Mouse (Mus musculus): ENCODE measurements around the gene Haao. TPM values are rescaled to one million over a fixed set of nuclear protein-coding genes. Genes with fewer than 3 reads are reported as not detected.
A peak's percentile ranks its signal among the peaks of the same experiment; 100 is the strongest.

Gene Haao
- total RNA-seq (2021), result not detected
- long read RNA-seq, experiment 1, result 0 reads
- long read RNA-seq, experiment 2, result 0 reads

DNA sequence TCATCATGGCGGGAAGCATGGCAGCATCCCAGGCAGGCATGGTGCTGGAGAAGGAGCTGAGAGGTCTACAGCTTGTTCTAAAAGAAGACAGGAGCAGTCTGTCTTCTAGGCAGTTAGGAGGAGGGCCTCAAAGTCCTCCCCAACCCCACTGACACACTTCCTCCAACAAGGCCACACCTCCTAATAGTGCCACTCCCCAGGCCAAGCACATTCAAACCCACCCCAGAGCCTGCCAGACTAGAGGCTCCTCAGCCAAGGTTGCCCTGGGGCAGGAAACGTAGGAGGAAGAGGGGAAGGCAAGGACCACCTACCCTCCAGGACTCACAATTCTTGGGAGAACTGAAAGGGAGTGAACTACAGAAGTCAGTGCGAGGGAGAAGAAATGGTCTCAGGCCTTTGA lies at the start of gene Haao:
Gene Haao (minus strand): TSS at position 149 of the 400 bp plus-strand sequence.
- Histone ChIP-seq H3K27ac (no peak within 1 kb of the TSS), H3K4me3 (no peak within 1 kb of the TSS)
- no peak for TF ChIP-seq CTCF (conservative IDR thresholded peaks at IDR 0.05)
- no peak for DNase-seq (ENCODE audit: low spot score in 2 of 2)

DNA sequence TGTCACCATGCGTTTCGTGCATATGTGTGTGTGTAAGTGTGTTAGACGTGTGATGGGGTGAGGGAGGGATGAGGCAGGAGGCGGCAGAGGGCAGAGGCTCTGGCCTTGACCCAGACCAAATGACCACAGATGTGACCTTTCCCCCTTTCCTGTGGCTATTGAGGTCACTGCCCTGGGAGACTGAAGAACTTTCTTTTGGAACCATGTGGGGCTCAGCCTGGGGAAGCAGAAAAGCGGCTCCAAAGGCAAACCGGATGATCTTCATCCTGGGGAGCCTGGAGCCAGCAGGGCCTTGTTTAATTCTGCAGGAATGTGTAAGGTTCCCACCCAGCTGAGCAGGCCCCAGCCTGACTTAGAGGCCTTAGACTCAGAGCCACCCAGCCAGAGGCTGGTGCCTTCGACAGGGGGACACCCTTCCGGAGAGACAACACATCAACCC lies 49.6 kb upstream of the Haao start:
- no peak for TF ChIP-seq CTCF (conservative IDR thresholded peaks at IDR 0.05)
- Histone ChIP-seq H3K4me3 (no peak overlapping the region), H3K27ac (peak overlapping the region; percentile 32; the same call in 1 of the 2 replicates)
- DNase-seq (ENCODE audit: low spot score in 2 of 2), result no peak

DNA sequence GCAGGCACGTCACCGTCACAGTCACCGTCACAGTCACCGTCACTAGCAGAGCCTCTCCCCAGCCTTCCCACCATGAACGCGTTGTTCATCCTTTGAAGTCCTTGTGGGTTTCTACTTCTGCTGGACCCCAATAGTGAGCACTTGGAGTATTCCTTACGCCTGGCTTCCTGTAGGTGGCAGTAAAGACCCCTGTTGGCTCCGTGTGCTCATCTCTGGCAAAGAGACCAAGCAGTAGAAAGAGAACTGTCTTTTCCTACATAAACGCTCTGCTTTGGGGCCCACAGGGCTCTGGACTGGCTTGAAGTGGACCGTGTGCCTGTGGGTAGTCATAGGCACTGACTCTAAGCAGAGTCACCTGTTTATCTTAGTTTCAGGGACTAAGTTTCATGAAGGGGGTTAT lies 49.0 kb upstream of the Haao start:
- no peak overlapping the region for H3K4me3 ChIP-seq
- H3K27ac ChIP-seq, result peak overlapping the region; percentile 32; the same call in 1 of the 2 replicates
- peak; percentile 26 to 61 for DNase-seq (ENCODE audit: low spot score in 2 of 2)
- TF ChIP-seq CTCF (conservative IDR thresholded peaks at IDR 0.05), result peak; percentile 94

DNA sequence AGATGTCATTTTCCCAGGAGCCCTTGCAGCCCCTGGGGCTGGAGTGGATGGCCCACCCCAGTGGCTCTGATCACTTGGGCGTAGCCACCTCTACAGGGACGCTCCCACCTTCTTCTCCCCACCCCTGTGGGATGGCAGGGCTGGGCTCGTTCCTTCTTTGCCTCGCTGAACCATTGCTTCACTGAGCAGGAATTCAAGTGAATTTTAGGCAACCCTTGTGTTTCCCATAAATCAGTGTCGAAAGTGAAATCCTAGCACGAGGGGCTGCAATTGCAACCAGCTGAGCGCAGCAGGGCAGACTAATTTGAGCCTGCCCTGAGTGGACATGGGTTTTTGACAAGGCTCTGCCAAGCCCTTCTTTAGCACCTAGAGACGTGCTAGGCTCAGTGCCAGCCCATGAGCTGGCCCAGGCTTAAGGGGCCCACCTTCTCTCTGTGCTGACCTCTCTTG lies 47.6 kb upstream of the Haao start:
- DNase-seq (ENCODE audit: low spot score in 2 of 2), result no peak
- Histone ChIP-seq H3K4me3 (no peak overlapping the region), H3K27ac (no peak overlapping the region)
- TF ChIP-seq CTCF (conservative IDR thresholded peaks at IDR 0.05), result no peak

DNA sequence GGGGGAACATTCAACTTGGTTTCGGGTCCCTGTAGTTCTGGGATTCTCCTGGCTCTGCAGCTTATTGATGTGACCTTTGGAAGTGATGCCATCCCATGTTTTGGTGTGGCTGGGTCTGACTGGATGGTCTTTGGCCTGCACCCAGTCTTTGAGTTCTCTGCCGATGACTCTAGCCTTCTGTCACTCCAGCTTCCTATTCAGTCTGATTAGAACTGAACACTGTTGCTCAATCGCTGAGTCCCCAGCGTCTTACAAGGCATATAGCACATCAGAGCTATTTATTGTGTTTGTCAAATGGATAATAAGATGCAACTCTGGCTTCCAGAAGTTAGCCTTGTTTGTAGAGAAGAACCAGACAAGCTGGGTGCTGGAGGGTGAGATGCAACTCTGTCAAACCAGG lies 45.4 kb upstream of the Haao start:
- no peak for TF ChIP-seq CTCF (conservative IDR thresholded peaks at IDR 0.05)
- H3K4me3 ChIP-seq, result no peak overlapping the region
- H3K27ac ChIP-seq, result no peak overlapping the region
- no peak for DNase-seq (ENCODE audit: low spot score in 2 of 2)

DNA sequence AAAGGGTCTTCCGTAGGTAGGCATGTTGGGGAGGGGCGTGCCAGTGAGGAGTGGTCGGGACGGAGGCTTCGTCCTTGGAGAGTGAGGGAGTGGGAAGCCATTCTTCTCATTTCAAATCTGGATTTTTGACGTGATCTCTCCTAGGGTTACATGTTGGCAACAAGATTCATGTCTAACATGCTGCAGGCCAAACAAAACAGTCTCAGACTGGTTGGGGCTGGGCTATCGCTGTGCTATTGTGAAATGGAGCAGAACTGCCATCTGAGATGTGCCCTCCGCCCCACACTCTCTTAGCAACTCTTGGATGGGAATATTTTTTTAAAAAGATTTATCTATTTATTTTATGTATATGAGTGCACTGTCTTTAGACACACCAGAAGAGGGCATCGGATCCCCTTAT lies 44.1 kb upstream of the Haao start:
- Histone ChIP-seq H3K27ac (peak overlapping the region; percentile 89; the same call in 1 of the 2 replicates), H3K4me3 (no peak overlapping the region)
- no peak for DNase-seq (ENCODE audit: low spot score in 2 of 2)
- 0 out of 2 replicates have a peak, but pooled peaks have one; percentile 4 for TF ChIP-seq CTCF (conservative IDR thresholded peaks at IDR 0.05)

DNA sequence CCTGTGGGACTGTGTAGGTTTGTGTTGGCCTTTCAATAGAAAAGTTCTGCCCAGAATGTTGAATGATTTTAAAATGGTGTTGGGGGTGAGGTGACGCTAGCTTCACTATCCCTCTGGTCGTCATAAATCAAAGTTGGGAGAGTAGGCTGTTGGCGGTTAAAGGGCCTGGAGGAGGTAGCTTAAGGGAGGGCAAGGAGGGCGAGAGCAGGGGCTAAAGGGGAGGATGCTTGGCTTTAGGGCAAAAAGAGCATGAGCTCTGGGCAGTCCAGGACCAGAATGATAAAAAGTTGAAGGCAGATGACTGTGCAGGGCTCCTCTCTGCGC lies 42.6 kb upstream of the Haao start:
- peak overlapping the region; percentile 89 for H3K27ac ChIP-seq
- no peak for TF ChIP-seq CTCF (conservative IDR thresholded peaks at IDR 0.05)
- no peak overlapping the region for H3K4me3 ChIP-seq
- DNase-seq (ENCODE audit: low spot score in 2 of 2), result no peak

DNA sequence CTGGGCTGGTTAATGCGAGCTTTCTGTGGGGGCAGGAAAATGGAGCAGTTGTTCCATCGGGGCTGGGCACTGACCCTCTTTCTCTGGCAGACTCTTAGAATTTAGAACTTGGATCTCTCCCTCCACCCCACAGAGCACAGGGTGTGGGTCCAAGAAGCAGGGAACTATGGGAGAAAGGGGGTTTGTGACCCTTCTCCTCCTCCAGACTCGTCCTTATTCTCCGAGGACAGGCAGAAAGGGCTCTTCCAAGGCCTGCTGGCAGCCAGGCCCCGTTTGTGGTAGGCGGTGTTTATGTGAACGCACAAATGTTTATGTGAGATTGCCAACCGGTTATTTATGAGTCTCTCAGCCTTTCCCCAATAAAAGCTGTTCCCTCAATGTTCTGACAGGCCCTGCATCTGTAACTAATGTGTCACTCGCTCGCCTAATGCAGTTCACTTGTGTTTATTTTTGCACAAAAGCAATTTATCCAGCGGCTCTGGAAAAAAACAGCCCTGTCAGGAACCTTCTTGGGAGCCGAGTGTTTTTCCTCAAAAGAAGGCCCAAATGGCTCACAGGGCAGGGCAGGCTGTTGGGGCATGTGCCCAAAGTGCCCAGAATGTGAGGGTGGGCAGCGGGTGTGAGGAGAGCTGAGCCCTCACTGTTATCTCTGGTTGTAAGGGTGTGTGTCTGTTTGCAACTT lies 42.1 kb upstream of the Haao start:
- Histone ChIP-seq H3K27ac (peak overlapping the region; percentile 89), H3K4me3 (no peak overlapping the region)
- peak; percentile 62 to 84 for DNase-seq (ENCODE audit: low spot score in 2 of 2)
- TF ChIP-seq CTCF (conservative IDR thresholded peaks at IDR 0.05), result no peak

DNA sequence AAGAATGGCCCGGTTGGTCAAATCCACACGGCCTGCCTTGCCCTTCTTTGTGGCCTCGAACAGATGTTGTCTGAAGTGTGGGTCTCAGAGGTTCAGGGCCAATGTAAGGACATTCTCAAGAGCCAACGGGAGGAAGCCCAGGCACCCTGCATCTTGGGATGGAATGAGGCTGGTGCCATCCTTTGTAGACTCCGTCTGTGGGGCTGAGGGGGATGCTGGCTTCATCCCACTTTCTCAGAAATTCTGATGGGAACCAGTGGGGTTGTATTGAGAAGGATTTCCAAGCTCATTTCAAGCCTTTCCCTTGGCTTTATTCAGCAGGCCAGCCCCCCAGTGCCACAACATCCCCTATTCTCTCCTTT lies 41.5 kb upstream of the Haao start:
- H3K27ac ChIP-seq, result peak overlapping the region; percentile 89

DNA sequence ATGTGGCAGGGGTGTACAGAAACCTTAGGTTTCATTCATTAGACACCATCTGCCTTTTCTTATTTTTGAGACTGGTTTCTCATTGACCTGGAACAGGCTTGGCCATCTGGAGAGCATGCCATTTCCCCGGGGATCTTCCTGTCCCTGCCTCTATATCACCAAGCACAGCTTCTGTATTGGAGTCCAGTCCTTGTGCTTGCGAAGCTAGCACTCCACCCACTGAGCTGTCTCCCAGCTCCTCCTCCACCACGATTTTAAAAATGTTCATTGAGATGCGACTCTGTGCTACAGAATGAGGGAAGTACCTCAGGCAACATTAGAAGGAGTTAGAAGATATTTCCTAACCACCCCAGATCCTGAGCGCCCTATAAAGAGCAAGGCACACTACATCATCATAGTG lies 39.5 kb upstream of the Haao start:
- no peak for DNase-seq (ENCODE audit: low spot score in 2 of 2)
- Histone ChIP-seq H3K4me3 (no peak overlapping the region), H3K27ac (peak overlapping the region; percentile 44)
- TF ChIP-seq CTCF (conservative IDR thresholded peaks at IDR 0.05), result no peak

More for the DNA sequence above, 41.5 kb upstream of the Haao start:
- H3K4me3 ChIP-seq, result no peak overlapping the region
- no peak for TF ChIP-seq CTCF (conservative IDR thresholded peaks at IDR 0.05)
- DNase-seq (ENCODE audit: low spot score in 2 of 2), result no peak

DNA sequence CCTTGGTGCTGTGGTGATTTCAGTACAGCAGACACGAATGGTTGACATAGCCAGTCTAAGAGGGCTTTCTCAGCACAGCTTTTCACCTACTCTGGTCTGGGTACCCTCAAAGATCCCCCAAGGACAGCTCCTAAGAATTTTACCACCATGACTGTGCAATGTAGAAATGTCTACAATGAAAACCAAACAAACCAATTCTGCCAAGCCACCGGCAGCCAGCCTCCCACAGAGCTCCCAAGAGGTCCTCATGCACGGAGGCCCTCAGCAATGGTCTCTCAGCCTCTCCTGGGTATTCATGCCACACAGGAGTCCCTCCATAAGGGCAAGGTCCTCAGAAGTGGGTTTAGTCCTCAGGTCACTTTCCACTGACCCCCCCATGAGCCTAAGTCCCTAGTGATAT lies 38.6 kb upstream of the Haao start:
- Histone ChIP-seq H3K4me3 (no peak overlapping the region), H3K27ac (no peak overlapping the region)
- no peak for DNase-seq (ENCODE audit: low spot score in 2 of 2)
- TF ChIP-seq CTCF (conservative IDR thresholded peaks at IDR 0.05), result no peak

DNA sequence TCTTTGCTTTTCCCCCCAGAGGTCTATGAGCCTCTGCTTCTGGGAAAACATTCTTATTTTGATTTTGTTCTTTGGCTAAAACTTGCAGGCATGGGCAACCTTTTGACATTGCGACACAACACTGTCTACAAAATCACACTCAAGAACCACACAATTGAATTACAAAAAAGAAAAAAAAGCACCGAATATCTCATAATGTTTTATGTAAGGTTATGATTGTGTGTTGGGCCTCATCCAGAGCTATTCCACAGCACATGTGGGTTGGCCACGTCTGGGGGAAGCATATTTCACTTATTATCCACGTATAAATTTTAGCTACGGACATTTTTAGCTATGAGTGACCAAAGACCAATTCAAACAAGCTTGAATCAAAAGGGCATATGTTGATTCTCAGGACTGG lies 38.0 kb upstream of the Haao start:
- Histone ChIP-seq H3K27ac (no peak overlapping the region), H3K4me3 (no peak overlapping the region)
- TF ChIP-seq CTCF (conservative IDR thresholded peaks at IDR 0.05), result no peak
- DNase-seq (ENCODE audit: low spot score in 2 of 2), result no peak

DNA sequence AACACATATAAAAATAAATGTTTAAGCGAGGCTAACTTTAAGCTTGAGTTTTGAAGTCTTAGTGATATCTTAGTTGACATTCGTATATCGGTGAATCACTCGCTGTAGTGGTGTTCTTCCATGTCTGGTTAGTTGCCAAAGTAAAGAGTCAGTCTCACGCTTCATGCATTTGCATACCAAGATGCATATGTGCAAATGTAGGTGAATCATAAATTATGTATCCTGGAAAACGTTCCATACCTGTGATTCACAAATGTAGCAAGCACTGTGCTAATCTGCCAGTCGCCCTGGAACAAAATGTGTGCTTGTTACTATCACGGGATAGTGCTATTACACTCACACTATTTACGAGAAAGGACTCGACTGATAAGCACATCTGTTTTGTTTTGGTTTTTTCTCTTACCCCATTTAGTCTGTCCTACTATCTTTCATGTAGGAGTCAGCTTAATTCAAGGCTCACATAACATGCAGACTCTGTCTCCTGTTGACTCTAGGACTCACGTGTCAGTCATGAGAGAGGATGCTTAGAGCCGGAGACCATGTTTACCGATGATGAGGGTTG lies 37.3 kb upstream of the Haao start:
- no peak for TF ChIP-seq CTCF (conservative IDR thresholded peaks at IDR 0.05)
- no peak for DNase-seq (ENCODE audit: low spot score in 2 of 2)
- Histone ChIP-seq H3K27ac (no peak overlapping the region), H3K4me3 (no peak overlapping the region)

DNA sequence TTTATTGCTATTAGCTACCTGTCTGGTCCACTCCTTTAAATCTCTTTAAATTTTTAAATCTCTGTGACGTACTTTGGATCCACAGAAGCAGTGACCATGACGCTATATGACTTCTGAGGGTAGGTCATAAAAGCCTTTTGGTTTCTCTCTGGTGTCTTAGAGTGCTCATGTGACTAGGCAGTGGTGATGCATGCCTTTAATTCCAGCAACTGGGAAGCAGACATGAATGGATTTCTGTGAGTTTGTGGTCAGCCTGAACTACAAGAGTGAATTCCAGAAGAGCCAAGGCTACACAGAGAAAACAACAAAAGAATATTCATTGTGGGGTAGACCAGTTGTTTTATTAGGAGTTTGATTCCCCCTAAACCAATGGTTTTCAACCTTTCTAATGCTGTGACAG lies 35.0 kb upstream of the Haao start:
- no peak for DNase-seq (ENCODE audit: low spot score in 2 of 2)
- no peak overlapping the region for H3K4me3 ChIP-seq
- TF ChIP-seq CTCF (conservative IDR thresholded peaks at IDR 0.05), result no peak
- no peak overlapping the region for H3K27ac ChIP-seq
